Mouse (Mus musculus) heart, embryonic 12.5 days (tissue): ENCODE measurements around the gene Adm2. TPM values are rescaled to one million over a fixed set of nuclear protein-coding genes. Genes with fewer than 3 reads are reported as not detected.

ENCODE experiments used
- ATAC-seq: fragments of 200-750 bp; cut with Nextera tagmentation; 2 replicates; pipeline ENCODE4 v1.8.0; 2017; ENCODE audit warnings: moderate TSS enrichment, moderate library complexity; ENCODE audit not compliant: insufficient number of reproducible peaks, low FRiP score
- H3K27ac ChIP-seq: fragments of 300-500 bp; sonication (generic); 2 replicates; pipeline ENCODE4 v1.5.1; 2016; ENCODE audit warnings: mild to moderate bottlenecking, moderate library complexity; ENCODE audit not compliant: poor library complexity, severe bottlenecking
- H3K27me3 ChIP-seq: fragments of 300-500 bp; sonication (generic); replicated peaks from 2 replicates; pipeline ENCODE4 v1.6.1; 2016; ENCODE audit warnings: mild to moderate bottlenecking, moderate library complexity
- H3K36me3 ChIP-seq: fragments of 300-500 bp; sonication (generic); 2 replicates; pipeline ENCODE4 v1.6.1; 2016; ENCODE audit warnings: mild to moderate bottlenecking, moderate library complexity
- H3K4me1 ChIP-seq: fragments of 300-500 bp; sonication (generic); replicated peaks from 2 replicates; pipeline ENCODE4 v1.6.1; 2016; ENCODE audit warnings: mild to moderate bottlenecking
- H3K4me2 ChIP-seq: fragments of 300-500 bp; sonication (generic); 2 replicates; pipeline ENCODE4 v1.6.1; 2016; ENCODE audit warnings: mild to moderate bottlenecking, moderate library complexity
- H3K4me3 ChIP-seq: fragments of 300-500 bp; sonication (generic); 2 replicates; pipeline ENCODE4 v1.5.1; 2016; ENCODE audit warnings: mild to moderate bottlenecking
- H3K9ac ChIP-seq: fragments of 300-500 bp; sonication (generic); 2 replicates; pipeline ENCODE4 v1.6.1; 2016; ENCODE audit warnings: mild to moderate bottlenecking, moderate library complexity
- H3K9me3 ChIP-seq: fragments of 300-500 bp; sonication (generic); replicated peaks from 2 replicates; pipeline ENCODE4 v1.6.1; 2016; ENCODE audit warnings: mild to moderate bottlenecking, moderate library complexity
- WGBS: fragments of 180-500 bp; shearing (Covaris S2); methylation state at CpG from one replicate; pipeline ENCODE4 v1.1.7; 2016; 5-methylcytosine and 5-hydroxymethylcytosine counted together
- polyA plus RNA-seq: library from polyadenylated mRNA; unstranded; fragments of >200 nt; fragmentation: Nextera tagmentation; extraction: Ambion mirVana; gene quantifications from 2 replicates; pipeline ENCODE4 v1.2.1, GENCODE M21; 2016

Gene Adm2
- polyA plus RNA-seq, 1 experiment from 2014 or later = 1.0 TPM

DNA sequence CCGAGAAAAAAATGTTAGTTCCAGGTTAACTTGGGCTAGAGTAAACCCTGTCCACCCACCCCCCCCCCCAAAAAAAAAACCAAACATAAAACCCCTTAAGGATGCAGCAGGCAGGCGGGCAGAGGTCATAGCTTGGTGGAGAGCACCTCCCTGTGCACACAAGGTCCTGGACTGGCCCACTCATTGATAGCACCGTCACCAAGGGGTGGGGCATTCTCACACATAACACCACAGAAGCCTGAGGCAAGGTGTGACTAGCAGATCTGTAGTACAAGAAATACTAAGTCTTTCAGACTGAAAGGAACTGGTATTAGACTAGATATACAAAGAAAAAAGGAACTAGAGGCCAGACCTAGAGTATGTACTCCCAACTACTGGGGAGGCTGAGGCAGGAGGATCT is 31.0 kb upstream of the Adm2 start:
- no peak for ATAC-seq
- 82% methylated on average over 3 of the region's 3 CpGs for WGBS
- no peak overlapping the region for H3K9ac ChIP-seq
- no peak overlapping the region for H3K27ac ChIP-seq
- H3K4me1 ChIP-seq = peaks cover 3% of the 10 kb centered on the region; the same call in 1 of the 2 replicates
- H3K4me3 ChIP-seq = no peak overlapping the region
- H3K27me3 ChIP-seq = no peaks in the 10 kb centered on the region
- H3K4me2 ChIP-seq = no peak overlapping the region
- H3K9me3 ChIP-seq = no peaks in the 10 kb centered on the region
- H3K36me3 ChIP-seq = peaks cover 96% of the 10 kb centered on the region

DNA sequence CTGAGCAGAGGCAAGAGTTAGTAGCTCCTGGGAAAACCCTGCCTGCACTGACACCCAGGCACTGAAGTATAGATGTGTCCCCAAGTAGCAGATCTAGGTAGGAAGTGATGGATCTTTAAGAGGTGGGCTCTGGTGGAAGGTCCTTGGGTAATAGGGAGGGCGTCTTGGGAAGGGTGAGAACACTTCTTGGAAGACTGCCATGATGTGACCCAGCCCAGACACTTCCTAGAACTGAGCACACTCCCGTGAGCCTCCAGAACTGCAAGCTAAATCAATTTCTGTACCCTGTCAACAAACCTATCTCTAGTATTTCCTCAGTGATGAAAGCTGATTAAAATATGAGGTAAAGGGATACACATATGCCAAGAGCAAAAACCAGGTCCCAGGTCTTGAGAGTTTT is 29.7 kb upstream of the Adm2 start:
- Histone ChIP-seq H3K4me3 (no peak overlapping the region), H3K4me1 (peaks cover 8% of the 10 kb centered on the region), H3K9me3 (no peaks in the 10 kb centered on the region), H3K4me2 (no peak overlapping the region), H3K27ac (no peak overlapping the region), H3K9ac (no peak overlapping the region), H3K36me3 (peaks cover 96% of the 10 kb centered on the region), H3K27me3 (no peaks in the 10 kb centered on the region)
- ATAC-seq = no peak
- WGBS = 47% methylated on average over 2 of the region's 2 CpGs

DNA sequence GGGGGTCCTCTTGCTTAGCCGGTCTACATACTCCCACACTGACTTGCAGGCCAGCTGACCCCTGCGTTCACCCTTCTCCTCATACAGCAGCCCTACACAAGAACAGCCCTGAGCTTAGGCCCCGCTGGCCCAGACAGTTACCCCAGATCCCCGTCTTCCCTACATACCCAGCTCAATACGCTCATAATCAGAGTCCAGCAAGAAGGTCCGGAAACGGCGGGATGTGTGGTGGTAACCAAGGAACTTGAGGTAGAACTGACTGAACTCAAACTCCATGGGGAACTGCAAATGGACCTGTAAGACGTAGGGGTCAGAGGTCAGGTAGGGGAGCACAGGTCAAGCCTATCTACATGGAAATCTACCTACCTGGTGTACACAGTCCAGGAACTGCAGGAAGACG is 28.7 kb upstream of the Adm2 start:
- Histone ChIP-seq H3K27ac (no peak overlapping the region), H3K4me2 (no peak overlapping the region), H3K4me3 (no peak overlapping the region), H3K36me3 (peaks cover 94% of the 10 kb centered on the region), H3K9me3 (no peaks in the 10 kb centered on the region), H3K4me1 (peaks cover 8% of the 10 kb centered on the region), H3K27me3 (no peaks in the 10 kb centered on the region), H3K9ac (no peak overlapping the region)
- WGBS = 93% methylated on average over 10 of the region's 10 CpGs
- ATAC-seq = no peak

DNA sequence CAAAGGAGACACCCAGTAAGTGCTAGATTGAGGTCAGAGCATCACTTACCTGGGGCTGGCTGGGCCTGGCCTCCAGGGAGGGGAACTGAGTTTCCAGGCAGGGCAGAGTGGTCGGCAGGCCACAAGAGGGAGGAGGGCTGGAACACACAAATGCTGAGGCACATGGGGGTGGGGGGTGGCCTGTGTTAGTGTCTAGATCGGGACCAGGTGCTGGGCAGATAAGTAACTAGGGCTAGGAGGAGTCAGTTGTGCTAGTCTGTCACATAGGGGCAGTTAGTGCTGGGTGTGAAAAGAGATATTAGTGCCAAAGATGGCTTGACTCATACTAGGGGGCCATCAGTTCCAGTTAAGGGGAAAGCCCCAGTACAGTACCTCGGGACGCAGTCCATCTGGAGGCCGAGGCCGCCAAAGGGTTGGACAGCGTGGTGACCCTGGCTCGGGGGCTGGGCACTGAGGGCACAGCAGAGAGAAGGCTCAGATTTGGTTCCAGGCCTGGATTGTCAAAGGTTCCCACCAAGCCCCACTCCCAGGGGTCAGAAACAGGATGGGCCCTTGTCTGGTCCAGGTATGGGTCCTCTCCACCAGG is 26.8 kb upstream of the Adm2 start:
- Histone ChIP-seq H3K27ac (no peak overlapping the region), H3K9ac (no peak overlapping the region), H3K4me2 (no peak overlapping the region), H3K4me1 (peaks cover 8% of the 10 kb centered on the region), H3K9me3 (no peaks in the 10 kb centered on the region), H3K4me3 (no peak overlapping the region), H3K36me3 (peaks cover 93% of the 10 kb centered on the region), H3K27me3 (no peaks in the 10 kb centered on the region)
- 88% methylated on average over 8 of the region's 8 CpGs for WGBS
- ATAC-seq = no peak

DNA sequence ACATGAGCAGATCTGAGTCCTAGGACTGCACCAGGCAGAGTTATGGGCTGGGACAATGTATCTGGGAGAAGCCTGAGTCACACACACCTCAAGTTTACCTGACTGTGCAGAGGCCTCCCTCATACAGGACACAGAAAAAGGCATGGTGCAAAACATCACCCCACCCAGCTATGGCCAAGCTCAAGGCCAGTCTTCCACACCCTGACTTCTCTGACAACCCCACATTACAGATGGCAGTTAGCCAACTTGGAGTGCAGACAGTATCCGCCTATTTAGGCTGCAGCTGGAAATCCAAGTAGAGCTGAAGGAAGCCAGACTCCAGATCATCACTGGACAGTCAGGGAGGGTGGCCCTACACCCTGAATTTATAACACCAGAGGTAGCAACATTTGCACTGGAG is 26.1 kb upstream of the Adm2 start:
- no peak for ATAC-seq

DNA sequence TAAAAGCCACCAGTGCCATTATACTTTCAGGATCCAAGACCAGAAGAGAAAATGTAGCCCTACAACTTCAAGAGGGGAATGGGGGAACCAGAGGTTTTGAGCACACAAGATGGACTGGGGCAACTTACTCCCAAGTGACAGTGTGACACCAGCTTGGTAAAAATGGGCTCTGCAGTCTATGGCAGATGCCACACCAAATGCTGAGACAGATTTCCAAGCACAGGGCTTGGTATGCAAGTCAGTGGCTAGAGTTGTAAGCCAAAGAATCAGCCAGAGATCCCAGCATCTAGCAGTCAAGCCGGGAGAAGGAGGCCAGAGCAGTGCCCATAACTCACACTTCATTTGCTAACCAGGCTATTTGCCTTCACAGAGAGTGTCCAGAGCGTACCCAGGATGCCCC is 24.8 kb upstream of the Adm2 start:
- Histone ChIP-seq H3K4me1 (peaks cover 8% of the 10 kb centered on the region), H3K9me3 (no peaks in the 10 kb centered on the region), H3K27ac (no peak overlapping the region), H3K27me3 (no peaks in the 10 kb centered on the region), H3K4me3 (no peak overlapping the region), H3K4me2 (no peak overlapping the region), H3K9ac (no peak overlapping the region), H3K36me3 (peaks cover 93% of the 10 kb centered on the region)
- ATAC-seq = no peak
- 84% methylated on average over 2 of the region's 2 CpGs for WGBS

More for the DNA sequence above, 26.1 kb upstream of the Adm2 start:
- no peak overlapping the region for H3K27ac ChIP-seq
- H3K27me3 ChIP-seq = no peaks in the 10 kb centered on the region
- peaks cover 93% of the 10 kb centered on the region for H3K36me3 ChIP-seq
- H3K4me1 ChIP-seq = peaks cover 8% of the 10 kb centered on the region
- H3K9ac ChIP-seq = no peak overlapping the region
- H3K4me3 ChIP-seq = no peak overlapping the region
- 43% methylated on average over 1 of the region's 1 CpGs for WGBS
- no peak overlapping the region for H3K4me2 ChIP-seq
- H3K9me3 ChIP-seq = no peaks in the 10 kb centered on the region

DNA sequence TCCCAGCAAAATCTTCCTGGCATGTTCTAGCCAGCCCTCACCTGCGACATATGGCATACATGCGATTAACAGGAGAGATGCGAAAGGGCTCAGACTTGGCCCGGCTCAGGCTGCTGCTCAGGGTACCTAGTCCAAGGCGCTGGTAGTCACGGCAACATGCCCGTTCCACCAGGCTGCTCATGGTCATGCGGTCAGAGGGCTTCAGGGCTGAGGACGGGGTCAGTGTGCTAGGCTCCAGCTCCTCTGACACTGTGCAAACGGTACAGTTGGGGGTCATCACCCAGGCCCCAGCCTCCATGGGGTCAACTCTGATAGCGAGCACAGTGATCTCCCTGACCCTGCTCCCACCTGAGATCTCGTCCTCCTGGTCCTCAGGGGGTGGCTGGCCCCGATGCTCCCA is 22.3 kb upstream of the Adm2 start:
- H3K9me3 ChIP-seq = no peaks in the 10 kb centered on the region
- no peaks in the 10 kb centered on the region for H3K27me3 ChIP-seq
- H3K4me2 ChIP-seq = no peak overlapping the region
- no peak for ATAC-seq
- H3K27ac ChIP-seq = no peak overlapping the region
- 92% methylated on average over 13 of the region's 13 CpGs for WGBS
- peaks cover 93% of the 10 kb centered on the region for H3K36me3 ChIP-seq
- H3K9ac ChIP-seq = no peak overlapping the region
- H3K4me3 ChIP-seq = no peak overlapping the region
- peaks cover 8% of the 10 kb centered on the region for H3K4me1 ChIP-seq

DNA sequence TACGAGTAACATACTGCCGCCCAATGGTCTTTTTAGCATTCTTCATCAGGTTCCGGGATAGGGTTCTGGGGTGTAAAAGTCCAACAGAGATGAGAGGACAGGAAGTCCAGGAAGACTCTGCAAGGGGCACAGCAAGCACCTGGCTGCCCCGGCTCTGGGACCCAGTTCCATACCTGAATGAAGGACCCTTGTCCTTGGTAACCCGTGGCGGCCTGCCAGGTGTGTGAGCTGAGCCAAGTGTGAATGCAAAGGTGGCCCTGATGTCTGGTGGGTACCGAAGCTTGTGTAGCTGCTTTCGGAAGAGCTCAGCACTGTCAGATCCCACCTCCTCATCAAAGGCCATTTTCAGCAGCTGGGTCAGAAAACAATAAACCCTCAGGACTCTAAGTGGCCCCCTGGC is 21.9 kb upstream of the Adm2 start:
- WGBS = 95% methylated on average over 8 of the region's 8 CpGs
- peaks cover 93% of the 10 kb centered on the region for H3K36me3 ChIP-seq
- no peak for ATAC-seq

DNA sequence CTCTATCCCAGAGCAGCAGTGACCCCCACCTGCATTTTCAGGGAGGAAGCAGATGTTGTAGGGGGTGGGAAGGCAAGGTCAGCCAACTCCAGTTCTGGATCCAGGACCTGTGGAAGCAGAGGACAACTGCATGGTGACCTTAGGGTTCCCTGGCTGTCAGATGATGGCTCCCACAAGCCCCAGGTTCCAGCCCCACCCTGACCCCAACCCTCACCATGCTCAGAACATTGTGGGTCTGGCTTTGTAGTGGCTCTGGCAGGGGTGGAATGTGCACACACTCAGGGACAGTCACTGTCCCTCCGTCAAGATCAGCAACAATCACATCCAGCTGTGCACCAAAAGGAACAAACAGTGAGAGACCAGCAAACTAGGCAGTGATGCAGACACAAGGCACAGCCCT is 16.6 kb upstream of the Adm2 start:
- H3K36me3 ChIP-seq = peaks cover 66% of the 10 kb centered on the region

More for the DNA sequence above, 21.9 kb upstream of the Adm2 start:
- no peak overlapping the region for H3K4me3 ChIP-seq
- no peak overlapping the region for H3K4me2 ChIP-seq
- H3K4me1 ChIP-seq = peaks cover 8% of the 10 kb centered on the region
- no peak overlapping the region for H3K27ac ChIP-seq
- no peaks in the 10 kb centered on the region for H3K27me3 ChIP-seq
- H3K9me3 ChIP-seq = no peaks in the 10 kb centered on the region
- no peak overlapping the region for H3K9ac ChIP-seq

DNA sequence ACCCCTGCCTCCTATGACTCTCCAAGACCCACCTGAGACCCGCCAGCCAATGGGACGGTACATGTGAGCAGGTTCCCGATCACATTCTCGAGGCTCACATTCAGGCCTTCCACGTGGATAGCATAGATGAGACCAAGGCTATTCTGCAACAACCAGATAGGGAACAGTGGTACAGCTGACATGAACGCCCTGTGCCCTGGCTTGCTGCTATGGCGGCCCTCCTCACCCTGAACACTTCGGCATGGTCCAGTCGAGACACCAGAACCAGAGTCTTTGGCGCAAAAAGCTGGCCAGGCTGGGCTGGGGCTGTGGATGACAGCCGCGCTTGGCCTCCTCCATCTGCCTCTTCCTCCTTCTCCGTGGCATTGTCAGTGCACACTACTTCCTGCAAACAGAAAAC is 15.1 kb upstream of the Adm2 start:
- Histone ChIP-seq H3K9me3 (no peaks in the 10 kb centered on the region), H3K27me3 (no peaks in the 10 kb centered on the region), H3K36me3 (peaks cover 51% of the 10 kb centered on the region), H3K9ac (no peak overlapping the region), H3K4me1 (peaks cover 40% of the 10 kb centered on the region), H3K4me3 (no peak overlapping the region), H3K4me2 (no peak overlapping the region), H3K27ac (no peak overlapping the region)
- no peak for ATAC-seq
- 91% methylated on average over 13 of the region's 13 CpGs for WGBS

More for the DNA sequence above, 16.6 kb upstream of the Adm2 start:
- Histone ChIP-seq H3K27ac (no peak overlapping the region), H3K4me2 (no peak overlapping the region), H3K9me3 (no peaks in the 10 kb centered on the region), H3K9ac (no peak overlapping the region), H3K4me1 (peaks cover 27% of the 10 kb centered on the region), H3K27me3 (no peaks in the 10 kb centered on the region), H3K4me3 (no peak overlapping the region)
- ATAC-seq = no peak
- WGBS = 50% methylated on average over 1 of the region's 1 CpGs

DNA sequence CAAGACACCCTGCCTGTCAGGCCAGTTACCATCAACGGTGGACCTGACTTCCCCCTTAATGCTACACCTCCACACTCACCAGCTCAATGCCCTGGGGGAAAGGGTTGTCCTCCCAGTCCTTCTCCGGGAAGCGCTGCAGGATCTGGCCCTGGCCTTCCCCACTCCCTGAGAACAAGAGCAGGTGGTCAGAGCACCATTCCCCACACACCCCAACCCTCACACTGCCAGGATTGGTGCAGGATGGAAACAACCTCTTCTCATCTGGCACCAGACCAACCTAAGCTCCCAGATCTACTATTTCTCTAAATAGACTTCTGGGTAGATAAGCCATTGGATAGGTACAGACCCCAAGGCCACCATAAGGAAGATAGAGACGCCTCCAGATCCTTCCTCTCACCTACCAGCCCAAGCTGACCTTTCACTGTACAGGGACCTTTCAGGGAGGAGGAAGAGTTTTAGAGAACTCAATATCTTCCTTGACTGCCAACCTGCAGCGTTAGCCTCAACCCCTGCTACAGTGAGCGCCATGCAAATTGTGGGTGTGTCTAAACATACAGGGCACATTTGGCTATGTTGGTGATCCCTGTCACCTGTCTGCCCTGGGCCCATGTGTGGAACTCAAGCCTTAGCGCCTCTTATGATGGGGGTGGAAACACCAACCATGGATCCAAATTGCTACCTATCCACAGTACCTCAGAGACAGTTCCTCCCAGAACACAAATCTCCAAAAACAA is 13.9 kb upstream of the Adm2 start:
- Histone ChIP-seq H3K27me3 (no peaks in the 10 kb centered on the region), H3K4me1 (peaks cover 51% of the 10 kb centered on the region), H3K9ac (no peak overlapping the region), H3K27ac (no peak overlapping the region), H3K4me2 (no peak overlapping the region), H3K9me3 (no peaks in the 10 kb centered on the region), H3K4me3 (no peak overlapping the region), H3K36me3 (peaks cover 40% of the 10 kb centered on the region)
- WGBS = 77% methylated on average over 7 of the region's 7 CpGs
- ATAC-seq = no peak
